Mouse (Mus musculus): Measurements from ENCODE around the gene Tex30. TPM values are rescaled to one million over a fixed set of nuclear protein-coding genes. Genes with fewer than 3 reads are reported as not detected.

Gene Tex30
- 27.0 and 33.0 TPM in 2 replicates for polyA plus RNA-seq (2015; fragmentation: Nextera tagmentation; extraction: Ambion mirVana)

GRCm38 (mm10) chr1:44102259-44102717, at the start of gene Tex30:
TSS of gene Tex30 (minus strand) at chr1:44102441.

GRCm38 (mm10) chr1:44147563-44148381, 45.5 kb upstream of the Tex30 start, which contains the start of gene Ercc5:
TSS of gene Ercc5 (plus strand) at chr1:44147744.

GRCm38 (mm10) chr1:44118239-44119054, 16.2 kb upstream of the Tex30 start, which contains the start of the genes Kdelc1 and Bivm:
TSS of gene Kdelc1 (minus strand) at chr1:44118808.
TSS of gene Bivm (plus strand) at chr1:44118957.

GRCm38 (mm10) chr1:44061836-44062235, 40.4 kb downstream of the Tex30 start, which contains the start of gene Gm8251:
TSS of gene Gm8251 (minus strand) at chr1:44061936.

Other genes with a start within 250 kb of the Tex30 start
- 29.4 and 37.0 TPM in 2 replicates for gene Tpp2, start 168.8 kb downstream of the Tex30 start, polyA plus RNA-seq (2015; fragmentation: Nextera tagmentation; extraction: Ambion mirVana)
- 0.21 and 0.28 TPM in 2 replicates for gene Mettl21c, start 82.4 kb downstream of the Tex30 start, polyA plus RNA-seq (2015; fragmentation: Nextera tagmentation; extraction: Ambion mirVana)
- gene Gm8251, start 40.5 kb downstream of the Tex30 start, polyA plus RNA-seq (2015; fragmentation: Nextera tagmentation; extraction: Ambion mirVana) = not detected in 2 replicates
- gene Kdelc1, start 16.4 kb upstream of the Tex30 start, polyA plus RNA-seq (2015; fragmentation: Nextera tagmentation; extraction: Ambion mirVana) = 23.7 and 25.8 TPM in 2 replicates
- 6.4 and 8.4 TPM in 2 replicates for gene Bivm, start 16.5 kb upstream of the Tex30 start, polyA plus RNA-seq (2015; fragmentation: Nextera tagmentation; extraction: Ambion mirVana)
- gene Ercc5, start 45.3 kb upstream of the Tex30 start, polyA plus RNA-seq (2015; fragmentation: Nextera tagmentation; extraction: Ambion mirVana) = 12.5 and 13.0 TPM in 2 replicates
- gene Mettl21e, start 116.5 kb upstream of the Tex30 start, polyA plus RNA-seq (2015; fragmentation: Nextera tagmentation; extraction: Ambion mirVana) = 0.17 TPM in 1 of 2 replicates, not detected in the other

Measured in urinary bladder, postnatal 0 days (tissue).